Mouse (Mus musculus): ENCODE results near the gene Fbxo24.
"Not testable (repeated sequence)": the region's sequence is repeated elsewhere in the genome, so short reads cannot be mapped to it uniquely, and the experiment has no call there.

The Fbxo24 gene

GRCm38 (mm10) chr5:137641054-137641453 is 12.3 kb upstream of the Fbxo24 start, which contains the start of gene Sap25:
Gene Sap25, plus strand, starts transcription at chr5:137641334.
- DNase-seq, result no peak

- DNase-seq, result no peak
Observed at GRCm38 (mm10) chr5:137639472-137639871, 10.7 kb upstream of the Fbxo24 start.

DNA sequence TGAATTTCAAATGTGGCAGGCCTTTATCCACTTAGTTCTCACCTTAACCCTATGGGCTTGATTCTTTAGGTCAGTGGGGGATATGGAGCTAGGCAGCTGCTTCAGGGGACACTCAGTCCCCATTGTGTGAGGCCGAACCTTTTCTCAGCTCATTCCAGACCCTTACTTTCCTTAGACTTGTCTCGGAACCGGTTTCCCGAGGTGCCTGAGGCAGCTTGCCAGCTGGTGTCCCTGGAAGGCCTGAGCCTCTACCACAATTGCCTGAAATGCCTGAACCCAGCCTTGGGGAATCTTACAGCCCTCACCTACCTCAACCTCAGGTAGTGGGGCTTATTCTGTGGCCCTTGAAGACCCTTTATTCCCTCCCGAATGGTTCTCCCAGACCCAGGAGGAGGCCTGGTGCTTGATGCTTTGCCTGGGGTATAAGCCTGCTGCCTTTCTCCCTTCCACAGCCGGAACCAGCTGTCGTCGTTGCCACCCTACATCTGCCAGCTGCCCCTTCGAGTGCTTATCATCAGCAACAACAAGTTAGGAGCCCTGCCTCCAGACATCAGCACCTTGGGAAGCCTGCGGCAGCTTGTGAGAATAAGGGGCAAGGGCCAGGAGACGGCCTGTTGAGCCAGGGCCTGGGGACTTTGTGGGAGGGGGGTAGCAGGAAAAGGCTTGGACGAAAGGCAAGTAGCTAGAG is 4.7 kb upstream of the Fbxo24 start:
- no peak for DNase-seq

DNA sequence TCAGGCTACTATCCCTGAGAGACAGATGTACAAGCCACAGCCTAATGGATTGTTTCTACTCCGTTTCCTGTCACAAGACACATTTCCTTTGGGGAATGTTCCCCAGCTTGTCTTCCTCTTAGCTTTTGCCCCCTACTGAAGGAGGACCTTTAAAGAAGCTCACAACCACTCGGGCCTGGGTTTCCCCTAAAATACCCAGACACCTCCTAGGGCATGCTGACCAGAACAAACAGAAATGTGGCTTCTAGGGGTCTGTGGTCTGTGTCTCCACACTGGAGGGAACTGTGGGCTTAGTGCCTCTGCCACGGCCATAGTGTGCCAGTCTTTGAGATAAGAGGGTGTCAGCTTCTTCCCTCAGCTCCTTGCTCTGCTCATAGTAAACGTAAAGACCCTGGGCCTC is 2.8 kb upstream of the Fbxo24 start:
- DNase-seq, result no peak

DNA sequence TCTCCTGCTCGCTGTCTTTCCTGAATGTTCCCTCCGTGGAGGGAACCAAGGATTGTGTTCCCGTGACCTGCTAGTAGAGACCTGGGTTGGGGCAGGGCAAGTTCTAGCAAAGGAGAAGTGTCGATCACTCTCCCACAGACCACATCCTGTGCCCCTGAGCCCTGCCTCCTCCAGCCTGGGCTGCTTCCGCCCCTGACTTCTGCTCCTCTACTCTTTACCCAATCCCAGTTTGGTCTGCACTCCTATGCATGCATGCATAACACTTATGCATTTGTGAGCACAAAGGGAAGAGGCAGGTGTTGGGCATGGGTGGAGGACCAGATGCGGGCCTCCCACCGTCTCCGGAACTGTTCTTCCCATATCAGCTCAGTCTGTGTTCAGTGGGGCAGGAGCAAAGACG is 2.4 kb upstream of the Fbxo24 start:
- peak; percentile 37 for DNase-seq

DNA sequence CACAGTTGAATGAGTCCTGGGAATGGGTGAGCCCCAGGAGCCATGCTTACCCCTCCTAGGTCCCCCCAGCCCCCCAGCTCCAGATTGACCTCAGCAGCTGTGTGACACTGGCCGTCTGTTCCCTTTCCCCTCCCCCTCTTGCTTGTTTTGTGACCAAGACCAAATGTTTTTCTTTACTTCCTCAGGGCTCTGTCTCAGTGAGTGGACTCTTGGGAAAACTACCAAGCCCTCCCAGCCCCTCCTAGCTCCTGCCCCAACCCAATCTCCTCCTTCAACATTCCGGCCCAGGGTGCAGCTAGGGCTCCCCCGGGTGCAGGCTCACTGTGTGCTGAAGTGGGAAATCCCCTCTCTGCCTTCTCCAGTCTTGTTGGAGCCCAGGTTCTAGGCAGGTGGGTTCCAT is 1.8 kb upstream of the Fbxo24 start:
- DNase-seq, result no peak

GRCm38 (mm10) chr5:137629906-137630545 is 1.2 kb upstream of the Fbxo24 start:
- no peak for DNase-seq

DNA sequence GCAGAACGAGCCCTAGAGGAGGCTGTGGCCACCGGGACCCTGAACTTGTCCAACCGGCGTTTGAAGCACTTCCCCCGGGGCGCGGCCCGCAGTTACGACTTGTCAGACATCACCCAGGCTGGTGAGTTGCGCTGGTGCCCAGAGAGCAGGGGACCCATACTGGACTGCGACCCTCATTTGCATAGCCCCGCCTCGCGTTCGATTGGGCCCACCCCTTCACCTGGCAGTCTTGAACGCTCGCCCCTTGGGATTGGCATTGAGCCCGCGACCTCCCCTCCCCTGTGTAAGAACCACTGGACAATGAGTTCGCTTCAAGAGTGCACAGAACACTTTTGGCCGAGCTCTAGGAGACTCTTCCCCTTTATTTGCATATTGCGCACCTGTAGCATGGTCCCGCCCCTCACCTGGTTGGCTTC is 512 bp upstream of the Fbxo24 start:
- no peak for DNase-seq

- DNase-seq, result no peak
Observed at GRCm38 (mm10) chr5:137627991-137628390, 811 bp downstream of the Fbxo24 start.

- no peak for DNase-seq
Observed at GRCm38 (mm10) chr5:137623937-137624530, 4.8 kb downstream of the Fbxo24 start.

- no peak for DNase-seq
Observed at GRCm38 (mm10) chr5:137615347-137615746, 13.5 kb downstream of the Fbxo24 start.

- not testable (repeated sequence) for DNase-seq
Observed at GRCm38 (mm10) chr5:137614921-137615320, 13.9 kb downstream of the Fbxo24 start.

GRCm38 (mm10) chr5:137613550-137613949 is 15.3 kb downstream of the Fbxo24 start, which contains the start of gene Pcolce:
Gene Pcolce, minus strand, starts transcription at chr5:137613784.
- DNase-seq, result no peak

DNA sequence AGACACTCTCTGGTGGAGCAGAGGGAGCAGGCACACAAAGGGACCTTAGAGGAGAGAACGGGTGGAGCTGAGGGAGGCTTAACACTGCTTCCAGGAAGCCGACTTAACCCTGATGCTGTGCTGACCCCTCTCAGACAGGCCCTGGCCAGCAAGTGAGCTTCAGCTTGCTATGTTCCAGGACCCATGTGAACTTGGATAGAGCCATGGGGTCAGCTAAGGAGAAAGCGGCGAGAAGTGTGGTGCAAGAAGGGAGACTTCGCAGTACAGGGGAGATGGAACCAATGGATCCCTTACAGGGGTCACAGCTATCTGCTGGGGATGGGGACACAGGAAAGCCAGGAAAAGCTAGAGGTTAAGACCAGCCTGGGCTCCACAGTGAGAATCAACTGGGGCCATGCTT is 15.7 kb downstream of the Fbxo24 start:
- DNase-seq, result no peak

DNA sequence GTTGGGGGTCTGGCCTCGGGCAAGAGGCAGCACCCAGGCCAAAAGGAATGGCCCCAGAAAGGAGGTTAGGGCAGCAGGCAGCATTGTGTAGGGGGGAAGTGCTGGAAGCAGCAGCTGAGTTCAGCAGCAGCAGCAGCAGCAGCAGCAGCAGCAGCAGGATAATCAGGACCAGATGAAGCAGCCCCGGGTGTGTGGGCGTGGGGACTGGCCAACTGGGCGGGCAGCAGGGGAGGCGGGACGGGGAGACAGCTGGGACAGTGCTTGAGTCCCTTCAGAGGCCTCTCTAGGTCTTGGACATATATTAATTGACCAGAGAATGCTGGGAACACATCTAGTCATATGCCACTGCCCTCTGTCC is 17.6 kb downstream of the Fbxo24 start:
- DNase-seq, result no peak

GRCm38 (mm10) chr5:137610548-137611244 is 18.1 kb downstream of the Fbxo24 start:
- DNase-seq, result no peak

GRCm38 (mm10) chr5:137610056-137610455 is 18.7 kb downstream of the Fbxo24 start:
- no peak for DNase-seq

DNA sequence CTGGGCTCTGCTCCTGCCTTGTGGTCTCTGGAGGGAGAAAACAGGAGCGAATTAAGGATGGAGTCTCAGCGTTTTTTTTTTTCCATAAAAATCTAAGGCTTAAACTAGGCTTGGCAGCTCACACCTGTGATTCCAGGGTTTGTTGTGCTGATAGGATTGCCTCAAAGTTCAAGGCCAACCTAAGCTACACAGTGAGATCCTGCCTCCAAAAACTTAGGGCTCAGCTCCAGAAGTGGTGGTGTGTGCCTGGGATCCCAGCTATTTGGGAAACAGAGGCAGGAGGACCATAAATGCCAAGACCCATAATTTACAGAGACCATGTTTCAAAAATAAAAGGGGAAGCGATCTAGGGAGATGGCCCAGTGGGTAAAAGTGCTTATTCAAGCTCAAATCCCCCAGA is 19.5 kb downstream of the Fbxo24 start:
- DNase-seq, result no peak

DNA sequence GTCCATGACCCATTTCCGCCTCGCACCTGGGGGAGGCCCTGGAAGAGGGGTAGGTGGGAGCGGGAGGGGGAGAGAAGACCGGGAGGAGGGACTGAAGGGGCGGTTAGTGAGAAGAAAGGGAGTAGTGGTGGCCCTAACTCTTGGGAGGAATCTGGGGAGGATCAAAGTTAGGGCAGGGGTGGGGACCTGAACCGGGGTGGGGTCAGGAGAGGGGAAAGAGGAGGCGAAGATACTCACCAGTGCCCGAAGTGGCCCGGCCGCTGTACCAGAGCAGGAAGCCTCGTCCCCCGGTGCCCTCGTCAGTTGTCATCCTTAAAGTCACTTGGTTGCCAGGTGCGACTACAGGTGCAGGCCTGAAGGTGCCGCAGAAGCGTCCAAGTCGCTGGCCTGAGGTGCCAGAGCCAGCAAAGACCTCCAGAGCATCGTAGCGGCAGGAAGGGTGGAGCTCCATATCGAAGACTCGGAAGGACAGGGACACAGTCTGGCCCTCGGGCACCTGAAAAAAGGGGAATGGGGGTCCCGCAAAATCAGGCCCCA is 20.1 kb downstream of the Fbxo24 start:
- DNase-seq, result no peak

DNA sequence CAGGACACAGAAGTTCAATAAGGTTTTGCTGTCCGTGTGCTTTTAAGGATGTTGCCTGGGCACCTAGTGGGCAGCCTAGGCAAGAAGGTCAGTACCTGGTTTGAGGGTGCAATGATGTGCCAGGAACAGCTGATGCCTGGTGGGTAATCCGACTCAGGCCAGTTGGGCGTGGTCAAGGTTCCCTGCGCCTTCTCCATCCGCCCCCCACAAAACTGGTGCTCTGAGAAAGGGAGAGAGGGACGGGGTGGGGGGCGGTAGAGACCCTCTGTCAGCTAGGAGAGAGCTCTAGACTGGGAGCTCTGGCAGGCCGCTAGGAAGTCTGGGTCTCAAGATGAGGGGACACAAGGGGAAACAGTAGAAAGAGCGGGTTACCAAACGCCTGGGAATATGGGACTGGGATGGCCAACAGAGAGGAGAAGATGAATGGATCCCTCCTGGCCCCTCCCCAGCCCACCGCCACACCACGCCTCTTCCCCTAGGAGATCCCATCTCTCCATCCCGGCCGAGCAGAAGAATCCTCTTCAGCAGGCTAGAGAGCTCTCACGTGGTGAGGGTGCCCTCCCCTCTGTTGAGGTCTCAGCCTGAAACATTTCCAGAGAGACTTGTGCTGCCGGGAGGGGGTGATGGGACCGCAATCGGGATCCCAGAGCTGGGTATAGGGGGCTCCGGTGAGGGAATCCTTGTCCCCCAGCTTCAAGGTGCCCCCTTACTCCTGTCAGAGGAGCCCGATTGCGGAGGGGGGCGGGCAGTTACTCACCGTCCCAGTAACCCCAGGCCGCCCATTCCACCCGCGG is 20.7 kb downstream of the Fbxo24 start:
- no peak for DNase-seq

DNA sequence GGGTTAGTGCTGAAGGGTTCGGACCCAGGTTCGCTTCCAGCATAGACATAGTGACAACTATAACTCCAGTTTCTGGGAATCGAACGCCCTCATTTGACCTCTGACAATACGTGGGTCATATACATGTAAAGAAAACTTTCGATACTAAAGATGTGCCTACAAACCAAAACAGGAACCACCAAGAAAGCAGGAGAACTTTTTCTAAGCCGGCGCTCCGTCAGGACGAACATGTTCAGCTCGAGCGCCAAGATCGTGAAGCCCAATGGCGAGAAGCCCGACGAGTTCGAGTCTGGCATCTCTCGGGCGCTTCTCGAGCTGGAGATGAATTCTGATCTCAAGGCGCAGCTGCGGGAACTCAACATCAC is 27.5 kb downstream of the Fbxo24 start:
- no peak for DNase-seq

- DNase-seq, result peak; percentile 96
Observed at GRCm38 (mm10) chr5:137600619-137601364, 28.0 kb downstream of the Fbxo24 start, which contains the start of gene Mospd3. Gene Mospd3, minus strand, starts transcription at chr5:137601058.
